Mouse (Mus musculus): Measurements from ENCODE around the gene Zfp809. TPM values are rescaled to one million over a fixed set of nuclear protein-coding genes. Genes with fewer than 3 reads are reported as not detected.
A peak's percentile ranks its signal among the peaks of the same experiment; 100 is the strongest.

Gene Zfp809
- total RNA-seq, 1 experiment: 90.7 TPM

DNA sequence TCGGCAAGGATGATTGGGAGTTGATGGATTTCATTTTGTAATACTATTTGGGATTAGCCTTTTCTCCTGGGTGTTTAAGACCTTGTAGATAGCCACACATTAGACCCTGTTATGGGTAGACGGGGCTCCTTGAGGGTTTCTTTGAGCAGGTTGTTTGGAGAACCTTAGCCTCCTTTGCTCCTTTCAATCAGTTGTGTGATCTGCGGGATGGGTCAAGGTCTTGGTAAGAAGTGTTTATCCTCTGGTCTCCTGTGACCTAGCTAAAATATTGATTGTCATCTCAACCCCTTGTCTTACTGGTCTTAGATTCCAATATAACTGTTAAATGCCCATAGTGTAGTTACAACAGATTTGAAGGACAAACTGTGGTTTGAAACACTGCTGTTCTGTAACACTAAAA is 4.5 kb downstream of the Zfp809 start:
- peaks cover 1 to 4% of the 10 kb centered on the region in 2 experiments; a peak in 1 of 4 replicates for H3K4me1 ChIP-seq (ENCODE audit: control insufficient read depth in 2 of 2, insufficient read depth in 2 of 2, low read length in 2 of 2, poor library complexity in 1 of 2)
- in situ Hi-C loops (cut with MboI; ENCODE audit: low sequenced_read_pairs in 2 of 2, unreplicated experiment in 2 of 2): no loop called here
- H3K27ac ChIP-seq (ENCODE audit: insufficient read depth, low read depth, low read length, poor library complexity, severe bottlenecking): no peak overlapping the region; the same call in 1 of the 2 replicates
- H3K9me3 ChIP-seq (ENCODE audit: control insufficient read depth, insufficient read depth, low read depth, low read length): no peaks in the 10 kb centered on the region
- H3K4me3 ChIP-seq (ENCODE audit: insufficient read depth in 1 of 2, low read depth in 1 of 2, low read length in 2 of 2, poor library complexity in 1 of 2, severe bottlenecking in 1 of 2): no peak overlapping the region
- TF ChIP-seq ZNF384 (IDR thresholded peaks at IDR 0.05; ENCODE audit: low read depth, low read length): no peak
- TF ChIP-seq HCFC1 (IDR thresholded peaks at IDR 0.05; ENCODE audit: borderline replicate concordance, insufficient read depth, low read length): no peak
- H3K36me3 ChIP-seq (ENCODE audit: control insufficient read depth, insufficient read depth, low read length, poor library complexity, severe bottlenecking): peaks cover 2% of the 10 kb centered on the region
- no peak overlapping the region; the same call in 1 of the 2 replicates for H3K9ac ChIP-seq (ENCODE audit: insufficient read depth, low read depth, low read length, poor library complexity, severe bottlenecking)
- no peak for DNase-seq (ENCODE audit: low read depth, low spot score)

DNA sequence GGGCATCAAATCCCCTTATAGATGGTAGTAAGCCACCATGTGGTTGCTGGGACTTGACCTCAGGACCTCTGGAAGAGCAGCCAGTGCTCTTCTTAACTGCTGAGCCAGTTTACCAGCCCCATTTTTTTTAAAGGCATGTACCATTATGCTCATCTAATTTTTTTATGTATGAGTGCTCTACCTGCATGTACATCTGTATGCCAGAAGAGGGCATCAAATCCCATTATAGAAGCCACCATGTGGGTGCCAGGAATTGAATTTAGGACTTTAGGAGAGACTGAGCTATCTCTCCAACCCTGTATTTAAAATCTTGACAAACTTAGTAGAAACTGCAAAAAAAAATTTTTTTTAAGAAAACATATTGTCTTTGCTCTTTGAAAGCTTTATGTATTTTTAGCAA is 5.0 kb downstream of the Zfp809 start:
- no peak for DNase-seq (ENCODE audit: low read depth, low spot score)

DNA sequence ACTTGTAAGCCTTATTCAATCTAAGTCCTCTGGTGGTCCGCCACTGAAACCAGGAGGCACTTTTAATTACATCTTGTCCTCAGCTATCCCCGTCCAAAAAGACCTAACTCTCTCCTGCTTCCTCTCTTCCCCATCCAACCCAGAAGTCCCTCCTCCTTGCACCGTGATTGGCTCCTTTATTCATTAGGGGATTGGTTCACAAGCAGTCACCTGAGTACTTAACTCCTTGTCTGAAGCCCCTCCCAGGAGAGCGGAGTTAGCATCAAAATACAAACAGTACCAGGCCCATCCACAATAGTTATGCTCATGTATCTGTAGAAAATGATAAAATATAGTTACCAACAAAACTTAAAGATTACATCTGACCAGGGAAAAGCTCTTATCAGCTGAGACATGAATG is 14.5 kb downstream of the Zfp809 start:
- no peaks in the 10 kb centered on the region for H3K9me3 ChIP-seq (ENCODE audit: control insufficient read depth, insufficient read depth, low read depth, low read length)
- no peak overlapping the region; the same call in 1 of the 2 replicates for H3K9ac ChIP-seq (ENCODE audit: insufficient read depth, low read depth, low read length, poor library complexity, severe bottlenecking)
- H3K27ac ChIP-seq (ENCODE audit: insufficient read depth, low read depth, low read length, poor library complexity, severe bottlenecking): no peak overlapping the region
- peak overlapping the region; percentile 14 to 60; a peak in 3 of 4 replicates for H3K4me3 ChIP-seq (ENCODE audit: insufficient read depth in 1 of 2, low read depth in 1 of 2, low read length in 2 of 2, poor library complexity in 1 of 2, severe bottlenecking in 1 of 2)
- in situ Hi-C loops (cut with MboI; ENCODE audit: low sequenced_read_pairs in 2 of 2, unreplicated experiment in 2 of 2): no loop called here
- H3K4me1 ChIP-seq (ENCODE audit: control insufficient read depth in 2 of 2, insufficient read depth in 2 of 2, low read length in 2 of 2, poor library complexity in 1 of 2): peaks cover 0 to 2% of the 10 kb centered on the region in 2 experiments; a peak in 1 of 4 replicates
- no peak for TF ChIP-seq MAFK (IDR thresholded peaks at IDR 0.05; ENCODE audit: insufficient read depth, low read depth, low read length)
- no peak for TF ChIP-seq CHD2 (IDR thresholded peaks at IDR 0.05; ENCODE audit: low read depth, low read length)
- no peak for TF ChIP-seq HCFC1 (IDR thresholded peaks at IDR 0.05; ENCODE audit: borderline replicate concordance, insufficient read depth, low read length)
- TF ChIP-seq ZC3H11A (IDR thresholded peaks at IDR 0.05; ENCODE audit: borderline replicate concordance, low read depth, low read length): no peak
- no peak for TF ChIP-seq ZNF384 (IDR thresholded peaks at IDR 0.05; ENCODE audit: low read depth, low read length)
- peak; percentile 59 for DNase-seq (ENCODE audit: low read depth, low spot score)
- peaks cover 10% of the 10 kb centered on the region for H3K36me3 ChIP-seq (ENCODE audit: control insufficient read depth, insufficient read depth, low read length, poor library complexity, severe bottlenecking)

More for the DNA sequence above, 5.0 kb downstream of the Zfp809 start:
- Histone ChIP-seq H3K4me1 (ENCODE audit: control insufficient read depth in 2 of 2, insufficient read depth in 2 of 2, low read length in 2 of 2, poor library complexity in 1 of 2) (peaks cover 1 to 4% of the 10 kb centered on the region in 2 experiments; a peak in 1 of 4 replicates), H3K4me3 (ENCODE audit: insufficient read depth in 1 of 2, low read depth in 1 of 2, low read length in 2 of 2, poor library complexity in 1 of 2, severe bottlenecking in 1 of 2) (no peak overlapping the region), H3K27ac (ENCODE audit: insufficient read depth, low read depth, low read length, poor library complexity, severe bottlenecking) (no peak overlapping the region), H3K36me3 (ENCODE audit: control insufficient read depth, insufficient read depth, low read length, poor library complexity, severe bottlenecking) (peaks cover 2% of the 10 kb centered on the region), H3K9ac (ENCODE audit: insufficient read depth, low read depth, low read length, poor library complexity, severe bottlenecking) (no peak overlapping the region), H3K9me3 (ENCODE audit: control insufficient read depth, insufficient read depth, low read depth, low read length) (no peaks in the 10 kb centered on the region)
- in situ Hi-C loops (cut with MboI; ENCODE audit: low sequenced_read_pairs in 2 of 2, unreplicated experiment in 2 of 2): no loop called here
- no peak for TF ChIP-seq CHD2 (IDR thresholded peaks at IDR 0.05; ENCODE audit: low read depth, low read length)
- TF ChIP-seq ZC3H11A (IDR thresholded peaks at IDR 0.05; ENCODE audit: borderline replicate concordance, low read depth, low read length): no peak
- TF ChIP-seq HCFC1 (IDR thresholded peaks at IDR 0.05; ENCODE audit: borderline replicate concordance, insufficient read depth, low read length): no peak
- no peak for TF ChIP-seq MAFK (IDR thresholded peaks at IDR 0.05; ENCODE audit: insufficient read depth, low read depth, low read length)
- no peak for TF ChIP-seq ZNF384 (IDR thresholded peaks at IDR 0.05; ENCODE audit: low read depth, low read length)

DNA sequence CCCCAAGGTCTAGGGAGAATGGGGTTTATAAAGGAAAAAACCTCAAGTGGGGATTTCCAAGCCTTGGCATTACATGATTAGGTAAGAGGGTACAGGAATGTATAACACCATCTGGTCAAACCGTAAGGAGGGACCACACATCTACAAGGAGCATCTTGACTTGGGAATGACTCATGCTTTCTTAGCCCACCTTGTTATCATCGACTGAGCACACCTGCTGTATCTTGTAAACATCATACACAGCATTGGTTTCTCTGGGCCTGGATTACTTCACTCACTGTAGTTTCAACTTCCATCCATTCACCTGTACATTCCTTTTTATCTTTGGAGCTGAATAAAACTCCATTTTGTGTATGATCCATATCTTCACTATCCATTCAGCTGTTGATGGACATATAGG is 18.7 kb downstream of the Zfp809 start:
- DNase-seq (ENCODE audit: low read depth, low spot score): no peak
- Histone ChIP-seq H3K36me3 (ENCODE audit: control insufficient read depth, insufficient read depth, low read length, poor library complexity, severe bottlenecking) (peaks cover 10% of the 10 kb centered on the region), H3K9me3 (ENCODE audit: control insufficient read depth, insufficient read depth, low read depth, low read length) (no peaks in the 10 kb centered on the region)

DNA sequence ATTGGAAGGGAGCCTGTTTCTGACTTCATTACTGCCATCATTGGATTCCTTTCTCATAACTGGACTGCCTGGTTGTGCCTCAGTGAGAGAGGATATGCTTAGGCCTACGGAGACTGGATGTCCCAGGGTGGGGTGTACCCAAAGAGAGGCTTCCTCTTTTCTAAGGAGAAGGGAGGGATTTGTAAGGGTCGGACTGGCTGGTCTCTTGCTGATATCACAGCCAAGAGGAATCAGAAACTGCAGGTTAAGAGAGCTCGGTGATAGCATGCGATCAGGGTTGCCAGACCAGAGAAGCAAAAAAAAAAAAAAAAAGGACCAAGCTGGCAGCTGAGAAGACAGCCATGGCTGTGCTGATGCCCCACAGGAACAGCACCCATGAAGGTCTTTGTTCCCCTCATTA is 31.1 kb downstream of the Zfp809 start:
- H3K4me3 ChIP-seq (ENCODE audit: insufficient read depth in 1 of 2, low read depth in 1 of 2, low read length in 2 of 2, poor library complexity in 1 of 2, severe bottlenecking in 1 of 2): no peak overlapping the region
- H3K9ac ChIP-seq (ENCODE audit: insufficient read depth, low read depth, low read length, poor library complexity, severe bottlenecking): no peak overlapping the region
- H3K9me3 ChIP-seq (ENCODE audit: control insufficient read depth, insufficient read depth, low read depth, low read length): no peaks in the 10 kb centered on the region
- no peak overlapping the region for H3K27ac ChIP-seq (ENCODE audit: insufficient read depth, low read depth, low read length, poor library complexity, severe bottlenecking)
- no peak for DNase-seq (ENCODE audit: low read depth, low spot score)
- peaks cover 30% of the 10 kb centered on the region for H3K36me3 ChIP-seq (ENCODE audit: control insufficient read depth, insufficient read depth, low read length, poor library complexity, severe bottlenecking)
- H3K4me1 ChIP-seq (ENCODE audit: control insufficient read depth in 2 of 2, insufficient read depth in 2 of 2, low read length in 2 of 2, poor library complexity in 1 of 2): no peaks in the 10 kb centered on the region
- in situ Hi-C loops (cut with MboI; ENCODE audit: low sequenced_read_pairs in 2 of 2, unreplicated experiment in 2 of 2): no loop called here
- no peak for TF ChIP-seq MAFK (IDR thresholded peaks at IDR 0.05; ENCODE audit: insufficient read depth, low read depth, low read length)
- TF ChIP-seq CHD2 (IDR thresholded peaks at IDR 0.05; ENCODE audit: low read depth, low read length): no peak
- no peak for TF ChIP-seq HCFC1 (IDR thresholded peaks at IDR 0.05; ENCODE audit: borderline replicate concordance, insufficient read depth, low read length)
- TF ChIP-seq ZC3H11A (IDR thresholded peaks at IDR 0.05; ENCODE audit: borderline replicate concordance, low read depth, low read length): no peak
- TF ChIP-seq ZNF384 (IDR thresholded peaks at IDR 0.05; ENCODE audit: low read depth, low read length): no peak

More for the DNA sequence above, 18.7 kb downstream of the Zfp809 start:
- Histone ChIP-seq H3K4me1 (ENCODE audit: control insufficient read depth in 2 of 2, insufficient read depth in 2 of 2, low read length in 2 of 2, poor library complexity in 1 of 2) (peaks cover 0 to 2% of the 10 kb centered on the region in 2 experiments; a peak in 1 of 4 replicates), H3K9ac (ENCODE audit: insufficient read depth, low read depth, low read length, poor library complexity, severe bottlenecking) (no peak overlapping the region), H3K27ac (ENCODE audit: insufficient read depth, low read depth, low read length, poor library complexity, severe bottlenecking) (no peak overlapping the region), H3K4me3 (ENCODE audit: insufficient read depth in 1 of 2, low read depth in 1 of 2, low read length in 2 of 2, poor library complexity in 1 of 2, severe bottlenecking in 1 of 2) (no peak overlapping the region)
- in situ Hi-C loops (cut with MboI; ENCODE audit: low sequenced_read_pairs in 2 of 2, unreplicated experiment in 2 of 2): no loop called here
- TF ChIP-seq ZC3H11A (IDR thresholded peaks at IDR 0.05; ENCODE audit: borderline replicate concordance, low read depth, low read length): no peak
- TF ChIP-seq MAFK (IDR thresholded peaks at IDR 0.05; ENCODE audit: insufficient read depth, low read depth, low read length): no peak
- no peak for TF ChIP-seq CHD2 (IDR thresholded peaks at IDR 0.05; ENCODE audit: low read depth, low read length)
- TF ChIP-seq ZNF384 (IDR thresholded peaks at IDR 0.05; ENCODE audit: low read depth, low read length): no peak
- no peak for TF ChIP-seq HCFC1 (IDR thresholded peaks at IDR 0.05; ENCODE audit: borderline replicate concordance, insufficient read depth, low read length)
